Mouse (Mus musculus) embryonic facial prominence, embryonic 11.5 days (tissue): ENCODE results near the gene Wnt4. TPM values are rescaled to one million over a fixed set of nuclear protein-coding genes. Genes with fewer than 3 reads are reported as not detected.

Source experiments
- ATAC-seq: fragments of 200-750 bp; cut with Nextera tagmentation; replicated peaks from 2 replicates; pipeline ENCODE4 v1.8.0; 2017; ENCODE audit warnings: low read depth; ENCODE audit not compliant: insufficient number of reproducible peaks, low FRiP score, low TSS enrichment
- DNase-seq: peaks from one replicate; pipeline ENCODE4 v3.0.0-alpha.2; 2015; ENCODE audit warnings: low spot score
- H3K27ac ChIP-seq: fragments of 300-500 bp; sonication (generic); replicated peaks from 2 replicates; pipeline ENCODE4 v1.5.1; 2014; ENCODE audit warnings: mild to moderate bottlenecking, low read depth, low read length, control low read depth
- H3K27me3 ChIP-seq: fragments of 300-500 bp; sonication (generic); 2 replicates; pipeline ENCODE4 v1.6.1; 2014; ENCODE audit warnings: mild to moderate bottlenecking, low read length, moderate library complexity, mixed read lengths; ENCODE audit not compliant: control insufficient read depth, insufficient read depth
- H3K36me3 ChIP-seq: fragments of 300-500 bp; sonication (generic); replicated peaks from 2 replicates; pipeline ENCODE4 v1.6.1; 2014; ENCODE audit warnings: low read depth, mild to moderate bottlenecking, low read length, moderate library complexity, mixed read lengths; ENCODE audit not compliant: control insufficient read depth, insufficient read depth
- H3K4me1 ChIP-seq: fragments of 300-500 bp; sonication (generic); 2 replicates; pipeline ENCODE4 v1.6.1; 2014; ENCODE audit warnings: low read length, mixed read lengths; ENCODE audit not compliant: control insufficient read depth, insufficient read depth
- H3K4me2 ChIP-seq: fragments of 300-500 bp; sonication (generic); 2 replicates; pipeline ENCODE4 v1.6.1; 2014; ENCODE audit warnings: low read depth, mild to moderate bottlenecking, control low read depth, low read length, moderate library complexity
- H3K4me3 ChIP-seq: fragments of 300-500 bp; sonication (generic); 2 replicates; pipeline ENCODE4 v1.5.1; 2014; ENCODE audit warnings: low read depth, low read length, control low read depth
- H3K9ac ChIP-seq: fragments of 300-500 bp; sonication (generic); replicated peaks from 2 replicates; pipeline ENCODE4 v1.6.1; 2014; ENCODE audit warnings: mild to moderate bottlenecking, control low read depth, low read length
- H3K9me3 ChIP-seq: fragments of 300-500 bp; sonication (generic); replicated peaks from 2 replicates; pipeline ENCODE4 v1.6.1; 2016; ENCODE audit warnings: mild to moderate bottlenecking, low read length, inconsistent platforms, mixed read lengths; ENCODE audit not compliant: control insufficient read depth
- WGBS: fragments of 180-500 bp; shearing (Covaris S2); extraction: QIAGEN DNeasy Blood & Tissue Kit; methylation state at CpG from one replicate; pipeline ENCODE4 v1.1.7; 2014; 5-methylcytosine and 5-hydroxymethylcytosine counted together
- polyA plus RNA-seq: library from polyadenylated mRNA; unstranded; fragments of >200 nt; fragmentation: Nextera tagmentation; extraction: Ambion mirVana; gene quantifications from 2 replicates; pipeline ENCODE4 v1.2.1, GENCODE M21; 2014

Gene Wnt4
- polyA plus RNA-seq, 1 experiment from 2014 or later: 4.3 TPM

DNA sequence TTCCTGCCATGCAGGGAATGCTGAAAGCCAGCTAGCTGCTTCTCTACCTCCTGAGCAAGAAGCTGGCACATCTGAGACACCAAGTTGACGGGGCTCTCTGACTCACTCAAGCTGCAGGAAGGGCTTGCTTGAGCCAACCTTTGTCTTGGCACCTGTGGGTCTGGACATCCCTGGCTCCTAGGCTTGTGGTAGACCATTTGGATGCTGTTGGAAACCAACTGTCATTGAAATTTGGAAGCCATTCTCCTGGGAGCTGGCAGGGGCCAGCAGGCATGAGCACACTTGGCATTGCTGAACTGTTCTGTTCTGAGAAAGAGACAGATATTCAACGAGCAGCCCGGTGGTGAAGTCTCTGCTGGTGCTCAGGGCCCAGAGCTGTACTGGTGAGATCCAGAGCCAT lies 13.0 kb downstream of the Wnt4 start:
- Histone ChIP-seq H3K36me3 (no peaks in the 10 kb centered on the region), H3K4me1 (no peaks in the 10 kb centered on the region), H3K4me2 (no peak overlapping the region), H3K4me3 (no peak overlapping the region), H3K9ac (no peak overlapping the region), H3K9me3 (no peaks in the 10 kb centered on the region), H3K27ac (no peak overlapping the region), H3K27me3 (no peaks in the 10 kb centered on the region)
- ATAC-seq (no peak), DNase-seq (no peak)
- WGBS: 84% methylated on average over 3 of the region's 3 CpGs

GRCm38 (mm10) chr4:137292625-137293024 lies 15.3 kb downstream of the Wnt4 start:
- Histone ChIP-seq H3K27ac (no peak overlapping the region), H3K9ac (no peak overlapping the region), H3K27me3 (no peaks in the 10 kb centered on the region), H3K4me2 (no peak overlapping the region), H3K36me3 (no peaks in the 10 kb centered on the region), H3K9me3 (no peaks in the 10 kb centered on the region), H3K4me3 (no peak overlapping the region), H3K4me1 (no peaks in the 10 kb centered on the region)
- DNase-seq (no peak), ATAC-seq (no peak)
- WGBS: 82% methylated on average over 7 of the region's 7 CpGs

DNA sequence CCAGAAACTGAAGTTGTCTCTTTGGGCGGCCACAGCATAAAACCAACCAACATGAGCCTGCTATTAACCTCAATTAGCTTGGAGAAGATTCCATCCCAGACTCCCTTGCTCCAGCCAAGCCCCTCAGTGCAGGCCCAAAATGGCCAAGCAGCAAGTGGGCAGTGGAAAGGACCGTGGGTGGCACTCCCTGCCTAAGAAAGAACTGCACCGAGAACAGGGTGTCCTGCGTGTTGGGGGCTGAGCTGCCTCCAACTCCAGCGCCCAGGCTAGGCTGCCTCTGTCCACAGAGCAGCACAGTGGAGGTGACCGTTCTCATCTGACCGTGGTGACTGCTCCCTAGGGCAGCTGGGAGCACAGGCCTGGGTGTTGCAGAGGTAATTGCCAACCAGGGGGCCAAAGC lies 16.7 kb downstream of the Wnt4 start:
- Histone ChIP-seq H3K9me3 (no peaks in the 10 kb centered on the region), H3K4me1 (no peaks in the 10 kb centered on the region), H3K36me3 (no peaks in the 10 kb centered on the region), H3K4me3 (no peak overlapping the region), H3K27me3 (no peaks in the 10 kb centered on the region), H3K9ac (no peak overlapping the region), H3K4me2 (no peak overlapping the region), H3K27ac (no peak overlapping the region)
- 77% methylated on average over 7 of the region's 7 CpGs for WGBS
- ATAC-seq (no peak), DNase-seq (no peak)

- H3K4me2 ChIP-seq: no peak overlapping the region
- no peaks in the 10 kb centered on the region for H3K4me1 ChIP-seq
- H3K9me3 ChIP-seq: no peaks in the 10 kb centered on the region
- WGBS: 71% methylated on average over 5 of the region's 5 CpGs
- H3K27me3 ChIP-seq: no peaks in the 10 kb centered on the region
- ATAC-seq (no peak), DNase-seq (no peak)
- no peak overlapping the region for H3K9ac ChIP-seq
- no peak overlapping the region for H3K4me3 ChIP-seq
- H3K36me3 ChIP-seq: no peaks in the 10 kb centered on the region
- H3K27ac ChIP-seq: no peak overlapping the region
These were observed 17.2 kb downstream of the Wnt4 start for GRCm38 (mm10) chr4:137294474-137294873.

GRCm38 (mm10) chr4:137294951-137295350 lies 17.7 kb downstream of the Wnt4 start:
- no peak for ATAC-seq

GRCm38 (mm10) chr4:137297611-137298010 lies 20.3 kb downstream of the Wnt4 start:
- Histone ChIP-seq H3K4me2 (no peak overlapping the region), H3K9ac (no peak overlapping the region), H3K27ac (no peak overlapping the region), H3K9me3 (no peaks in the 10 kb centered on the region), H3K4me1 (no peaks in the 10 kb centered on the region), H3K27me3 (no peaks in the 10 kb centered on the region), H3K4me3 (no peak overlapping the region), H3K36me3 (no peaks in the 10 kb centered on the region)
- DNase-seq: no peak
- no peak for ATAC-seq
- 90% methylated on average over 4 of the region's 4 CpGs for WGBS

More at GRCm38 (mm10) chr4:137294951-137295350, 17.7 kb downstream of the Wnt4 start:
- no peak overlapping the region for H3K9ac ChIP-seq
- 81% methylated on average over 8 of the region's 8 CpGs for WGBS
- no peak overlapping the region for H3K4me2 ChIP-seq
- H3K9me3 ChIP-seq: no peaks in the 10 kb centered on the region
- DNase-seq: no peak
- no peak overlapping the region for H3K27ac ChIP-seq
- H3K36me3 ChIP-seq: no peaks in the 10 kb centered on the region
- H3K4me1 ChIP-seq: no peaks in the 10 kb centered on the region
- no peak overlapping the region for H3K4me3 ChIP-seq
- no peaks in the 10 kb centered on the region for H3K27me3 ChIP-seq

DNA sequence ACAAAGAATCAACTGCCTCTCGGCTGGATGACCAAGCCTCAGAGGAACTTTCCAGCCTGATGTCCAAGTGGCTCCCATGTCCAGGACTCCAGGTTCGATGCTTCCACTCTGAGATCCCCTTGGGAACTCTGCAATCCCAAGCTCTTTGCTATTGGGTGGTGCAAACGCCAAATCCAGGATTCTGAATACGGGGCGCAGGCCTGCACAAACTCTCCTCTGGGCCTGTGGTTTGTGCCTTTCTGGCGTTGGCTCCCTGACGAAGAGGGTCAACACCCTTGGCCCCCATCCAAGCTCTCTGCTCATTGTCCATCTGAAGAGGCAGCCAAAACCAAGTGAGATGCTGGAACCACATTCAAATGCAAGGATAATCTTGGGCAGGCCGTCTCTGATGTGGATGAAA lies 21.1 kb downstream of the Wnt4 start:
- Histone ChIP-seq H3K36me3 (no peaks in the 10 kb centered on the region), H3K4me3 (no peak overlapping the region), H3K4me1 (no peaks in the 10 kb centered on the region), H3K27me3 (no peaks in the 10 kb centered on the region), H3K9ac (no peak overlapping the region), H3K9me3 (no peaks in the 10 kb centered on the region), H3K27ac (no peak overlapping the region), H3K4me2 (no peak overlapping the region)
- DNase-seq (no peak), ATAC-seq (no peak)
- WGBS: 85% methylated on average over 8 of the region's 8 CpGs

DNA sequence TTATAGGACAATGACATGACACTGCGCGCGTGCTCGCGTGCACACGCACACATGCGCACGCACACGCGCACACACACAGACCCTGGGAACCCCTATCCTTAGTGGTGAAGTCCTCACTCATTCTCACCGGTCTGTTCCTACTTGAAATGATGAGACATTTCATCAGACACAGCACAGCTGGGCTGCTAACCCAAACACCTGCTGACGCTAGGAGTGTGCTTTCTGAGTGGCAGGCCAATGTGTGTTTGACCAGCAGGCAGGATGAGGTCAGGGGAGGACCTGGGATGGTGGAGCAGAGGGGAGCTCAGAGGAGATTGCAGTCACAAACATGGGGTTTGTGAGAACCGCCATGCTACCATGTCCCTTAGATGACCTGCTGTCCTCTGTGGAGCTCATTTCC lies 22.9 kb downstream of the Wnt4 start:
- no peaks in the 10 kb centered on the region for H3K36me3 ChIP-seq
- H3K9me3 ChIP-seq: no peaks in the 10 kb centered on the region
- no peak for DNase-seq
- no peak overlapping the region for H3K27ac ChIP-seq
- no peak for ATAC-seq
- 94% methylated on average over 13 of the region's 13 CpGs for WGBS
- H3K4me2 ChIP-seq: no peak overlapping the region
- H3K27me3 ChIP-seq: no peaks in the 10 kb centered on the region
- no peak overlapping the region for H3K9ac ChIP-seq
- no peaks in the 10 kb centered on the region for H3K4me1 ChIP-seq
- H3K4me3 ChIP-seq: no peak overlapping the region
